Mouse (Mus musculus) liver, embryonic 11.5 days (tissue): ENCODE measurements around the gene Col16a1. TPM values are rescaled to one million over a fixed set of nuclear protein-coding genes. Genes with fewer than 3 reads are reported as not detected.

Source experiments
- ATAC-seq: fragments of 200-750 bp; cut with Nextera tagmentation; replicated peaks from 2 replicates; pipeline ENCODE4 v1.8.0; 2017; ENCODE audit warnings: moderate number of reproducible peaks, mild to moderate bottlenecking, moderate TSS enrichment, moderate library complexity; ENCODE audit not compliant: low FRiP score
- DNase-seq: peaks from one replicate; pipeline ENCODE4 v3.0.0-alpha.2; 2017; ENCODE audit warnings: low spot score
- H3K27ac ChIP-seq: fragments of 300-500 bp; sonication (generic); 2 replicates; pipeline ENCODE4 v1.5.1; 2014; ENCODE audit warnings: mild to moderate bottlenecking, low read depth, low read length, control low read depth
- H3K27me3 ChIP-seq: fragments of 300-500 bp; sonication (generic); replicated peaks from 2 replicates; pipeline ENCODE4 v1.6.1; 2014; ENCODE audit warnings: low read length, mixed read lengths; ENCODE audit not compliant: control insufficient read depth, insufficient read depth
- H3K36me3 ChIP-seq: fragments of 300-500 bp; sonication (generic); 2 replicates; pipeline ENCODE4 v1.6.1; 2014; ENCODE audit warnings: mild to moderate bottlenecking, low read length, moderate library complexity, mixed read lengths; ENCODE audit not compliant: control insufficient read depth, insufficient read depth
- H3K4me1 ChIP-seq: fragments of 300-500 bp; sonication (generic); replicated peaks from 2 replicates; pipeline ENCODE4 v1.6.1; 2014; ENCODE audit warnings: low read length, mixed read lengths; ENCODE audit not compliant: control insufficient read depth, insufficient read depth
- H3K4me2 ChIP-seq: fragments of 300-500 bp; sonication (generic); 2 replicates; pipeline ENCODE4 v1.6.1; 2014; ENCODE audit warnings: mild to moderate bottlenecking, control low read depth, moderate library complexity
- H3K4me3 ChIP-seq: fragments of 300-500 bp; sonication (generic); 2 replicates; pipeline ENCODE4 v1.5.1; 2014; ENCODE audit warnings: low read depth, low read length, control low read depth
- H3K9ac ChIP-seq: fragments of 300-500 bp; sonication (generic); 2 replicates; pipeline ENCODE4 v1.6.1; 2014; ENCODE audit warnings: low read depth, low read length, control low read depth
- H3K9me3 ChIP-seq: fragments of 300-500 bp; sonication (generic); 2 replicates; pipeline ENCODE4 v1.6.1; 2016; ENCODE audit warnings: low read length, inconsistent platforms, mixed read lengths; ENCODE audit not compliant: control insufficient read depth
- WGBS: fragments of 180-500 bp; shearing (Covaris S2); extraction: QIAGEN DNeasy Blood & Tissue Kit; methylation state at CpG from one replicate; pipeline ENCODE4 v1.1.7; 2014; 5-methylcytosine and 5-hydroxymethylcytosine counted together
- polyA plus RNA-seq: library from polyadenylated mRNA; unstranded; fragments of >200 nt; fragmentation: Nextera tagmentation; extraction: Ambion mirVana; gene quantifications from 2 replicates; pipeline ENCODE4 v1.2.1, GENCODE M21; 2014

Col16a1 gene
- polyA plus RNA-seq, 1 experiment from 2014 or later, result 6.0 TPM

- no peaks in the 10 kb centered on the region for H3K36me3 ChIP-seq
- ATAC-seq, result no peak
- H3K4me1 ChIP-seq, result no peaks in the 10 kb centered on the region
- H3K27me3 ChIP-seq, result peaks cover under 1% of the 10 kb centered on the region; the same call in 1 of the 2 replicates
- H3K9me3 ChIP-seq, result no peaks in the 10 kb centered on the region
- no peak for DNase-seq
- H3K9ac ChIP-seq, result no peak overlapping the region
- 66% methylated on average over 3 of the region's 3 CpGs for whole genome bisulfite sequencing
- H3K4me3 ChIP-seq, result no peak overlapping the region
- no peak overlapping the region for H3K27ac ChIP-seq
- no peak overlapping the region for H3K4me2 ChIP-seq
Measured at GRCm38 (mm10) chr4:130070523-130070922, 22.9 kb downstream of the Col16a1 start.

- Histone ChIP-seq H3K4me2 (no peak overlapping the region), H3K9me3 (no peaks in the 10 kb centered on the region), H3K4me1 (no peaks in the 10 kb centered on the region), H3K9ac (no peak overlapping the region), H3K4me3 (no peak overlapping the region), H3K36me3 (no peaks in the 10 kb centered on the region), H3K27me3 (peaks cover 6% of the 10 kb centered on the region; the same call in 1 of the 2 replicates), H3K27ac (no peak overlapping the region)
- ATAC-seq (no peak), DNase-seq (no peak)
- 64% methylated on average over 2 of the region's 2 CpGs for WGBS
Measured at GRCm38 (mm10) chr4:130071758-130072157, 24.1 kb downstream of the Col16a1 start.

GRCm38 (mm10) chr4:130073367-130073766, 25.7 kb downstream of the Col16a1 start:
- no peak overlapping the region for H3K27ac ChIP-seq
- H3K4me1 ChIP-seq, result no peaks in the 10 kb centered on the region
- H3K27me3 ChIP-seq, result peaks cover 17% of the 10 kb centered on the region
- DNase-seq, result no peak
- 82% methylated on average over 4 of the region's 4 CpGs for WGBS
- no peaks in the 10 kb centered on the region for H3K9me3 ChIP-seq
- no peak overlapping the region for H3K4me2 ChIP-seq
- H3K9ac ChIP-seq, result no peak overlapping the region
- no peaks in the 10 kb centered on the region for H3K36me3 ChIP-seq
- ATAC-seq, result no peak
- no peak overlapping the region for H3K4me3 ChIP-seq

- no peak overlapping the region for H3K9ac ChIP-seq
- ATAC-seq, result no peak
Measured at GRCm38 (mm10) chr4:130074761-130075515, 27.3 kb downstream of the Col16a1 start.

GRCm38 (mm10) chr4:130076856-130077255, 29.2 kb downstream of the Col16a1 start:
- Histone ChIP-seq H3K9me3 (no peaks in the 10 kb centered on the region), H3K9ac (no peak overlapping the region), H3K4me2 (no peak overlapping the region), H3K27me3 (peaks cover 25% of the 10 kb centered on the region), H3K27ac (no peak overlapping the region), H3K4me1 (no peaks in the 10 kb centered on the region), H3K4me3 (no peak overlapping the region), H3K36me3 (no peaks in the 10 kb centered on the region)
- no peak for DNase-seq
- ATAC-seq, result no peak
- 50% methylated on average over 8 of the region's 8 CpGs for WGBS

More at GRCm38 (mm10) chr4:130074761-130075515, 27.3 kb downstream of the Col16a1 start:
- WGBS, result 67% methylated on average over 17 of the region's 17 CpGs
- Histone ChIP-seq H3K4me1 (no peaks in the 10 kb centered on the region), H3K27ac (no peak overlapping the region), H3K9me3 (no peaks in the 10 kb centered on the region), H3K36me3 (no peaks in the 10 kb centered on the region), H3K27me3 (peaks cover 23% of the 10 kb centered on the region), H3K4me2 (no peak overlapping the region), H3K4me3 (no peak overlapping the region)
- no peak for DNase-seq

GRCm38 (mm10) chr4:130078816-130079485, 31.3 kb downstream of the Col16a1 start:
- no peaks in the 10 kb centered on the region for H3K9me3 ChIP-seq
- H3K4me1 ChIP-seq, result no peaks in the 10 kb centered on the region
- ATAC-seq (no peak), DNase-seq (no peak)
- H3K27ac ChIP-seq, result no peak overlapping the region
- no peak overlapping the region for H3K4me3 ChIP-seq
- H3K9ac ChIP-seq, result no peak overlapping the region
- no peak overlapping the region for H3K4me2 ChIP-seq
- peaks cover 27% of the 10 kb centered on the region for H3K27me3 ChIP-seq
- WGBS, result 59% methylated on average over 17 of the region's 17 CpGs
- H3K36me3 ChIP-seq, result no peaks in the 10 kb centered on the region

GRCm38 (mm10) chr4:130079521-130079920, 31.9 kb downstream of the Col16a1 start:
- DNase-seq (no peak), ATAC-seq (no peak)
- WGBS, result 51% methylated on average over 3 of the region's 3 CpGs
- Histone ChIP-seq H3K9ac (no peak overlapping the region), H3K4me3 (no peak overlapping the region), H3K36me3 (no peaks in the 10 kb centered on the region), H3K4me1 (no peaks in the 10 kb centered on the region), H3K27me3 (peaks cover 27% of the 10 kb centered on the region), H3K9me3 (no peaks in the 10 kb centered on the region), H3K4me2 (no peak overlapping the region), H3K27ac (no peak overlapping the region)

- H3K9me3 ChIP-seq, result no peaks in the 10 kb centered on the region
- H3K27me3 ChIP-seq, result peaks cover 23% of the 10 kb centered on the region
- H3K4me3 ChIP-seq, result no peak overlapping the region
- H3K4me2 ChIP-seq, result no peak overlapping the region
- ATAC-seq (no peak), DNase-seq (no peak)
- H3K9ac ChIP-seq, result no peak overlapping the region
- H3K27ac ChIP-seq, result no peak overlapping the region
- no peaks in the 10 kb centered on the region for H3K4me1 ChIP-seq
- H3K36me3 ChIP-seq, result no peaks in the 10 kb centered on the region
- WGBS, result 67% methylated on average over 19 of the region's 19 CpGs
Measured at GRCm38 (mm10) chr4:130081345-130082190, 33.9 kb downstream of the Col16a1 start.
